Mouse (Mus musculus) hindbrain, postnatal 0 days (tissue): ENCODE measurements around the gene Cds2. TPM values are rescaled to one million over a fixed set of nuclear protein-coding genes. Genes with fewer than 3 reads are reported as not detected.

ENCODE experiments used
- ATAC-seq: fragments of 200-750 bp; cut with Nextera tagmentation; 2 replicates; pipeline ENCODE4 v1.8.0; 2017; ENCODE audit warnings: mild to moderate bottlenecking, moderate TSS enrichment, moderate library complexity
- DNase-seq: peaks from one replicate; pipeline ENCODE4 v3.0.0-alpha.2; 2015; ENCODE audit warnings: low spot score
- H3K27ac ChIP-seq: fragments of 300-500 bp; sonication (generic); 2 replicates; pipeline ENCODE4 v1.5.1; 2014; ENCODE audit warnings: mild to moderate bottlenecking
- H3K27me3 ChIP-seq: fragments of 300-500 bp; sonication (generic); 2 replicates; pipeline ENCODE4 v1.6.1; 2014; ENCODE audit warnings: low read length, mixed read lengths; ENCODE audit not compliant: insufficient read depth
- H3K36me3 ChIP-seq: fragments of 300-500 bp; sonication (generic); 2 replicates; pipeline ENCODE4 v1.6.1; 2014; ENCODE audit warnings: low read length, mixed read lengths; ENCODE audit not compliant: insufficient read depth
- H3K4me1 ChIP-seq: fragments of 300-500 bp; sonication (generic); 2 replicates; pipeline ENCODE4 v1.6.1; 2014; ENCODE audit warnings: antibody characterized with exemption, low read length, mixed read lengths; ENCODE audit not compliant: insufficient read depth
- H3K4me2 ChIP-seq: fragments of 300-500 bp; sonication (generic); 2 replicates; pipeline ENCODE4 v1.6.1; 2014; ENCODE audit warnings: low read depth, mild to moderate bottlenecking, low read length, moderate library complexity, mixed read lengths
- H3K4me3 ChIP-seq: fragments of 300-500 bp; sonication (generic); 2 replicates; pipeline ENCODE4 v1.5.1; 2014; ENCODE audit warnings: low read length
- H3K9ac ChIP-seq: fragments of 300-500 bp; sonication (generic); replicated peaks from 2 replicates; pipeline ENCODE4 v1.6.1; 2014; ENCODE audit warnings: mild to moderate bottlenecking, low read length, moderate library complexity, mixed read lengths
- H3K9me3 ChIP-seq: fragments of 300-500 bp; sonication (generic); 2 replicates; pipeline ENCODE4 v1.6.1; 2016; ENCODE audit warnings: low read length, mixed read lengths
- CTCF ChIP-seq: IDR thresholded peaks from 2 replicates; pipeline ENCODE4 v1.5.1; 2016; ENCODE audit warnings: antibody characterized with exemption, control low read depth, low read depth
- WGBS: fragments of 180-500 bp; shearing (Covaris S2); extraction: QIAGEN DNeasy Blood & Tissue Kit; methylation state at CpG from one replicate; pipeline ENCODE4 v1.1.7; 2014; 5-methylcytosine and 5-hydroxymethylcytosine counted together
- polyA plus RNA-seq: library from polyadenylated mRNA; unstranded; fragments of >200 nt; fragmentation: Nextera tagmentation; extraction: Ambion mirVana; gene quantifications from 2 replicates; pipeline ENCODE4 v1.2.1, GENCODE M21; 2015
- total RNA-seq: library from RNA; depleted of rRNA; stranded (reverse); fragments of >200 nt; gene quantifications from 2 replicates; pipeline ENCODE4 v1.2.3, GENCODE M21; 2014; rRNA removed

Gene Cds2
- 134 and 143 TPM in 2 replicates for total RNA-seq
- 38.7 and 39.2 TPM in 2 replicates for polyA plus RNA-seq

- ATAC-seq: peak; percentile 100
- peak; percentile 90 for TF ChIP-seq CTCF
Observed at GRCm38 (mm10) chr2:132262879-132263398, at the start of gene Cds2. TSS of gene Cds2 (plus strand) at chr2:132263148.

GRCm38 (mm10) chr2:132221611-132222073, 41.3 kb upstream of the Cds2 start:
- no peaks in the 10 kb centered on the region for H3K4me1 ChIP-seq
- no peak overlapping the region for H3K4me2 ChIP-seq
- no peak for ATAC-seq
- DNase-seq: no peak
- no peak overlapping the region for H3K27ac ChIP-seq
- H3K9ac ChIP-seq: no peak overlapping the region
- no peak overlapping the region for H3K4me3 ChIP-seq
- 71% methylated on average over 11 of the region's 11 CpGs for WGBS
- H3K36me3 ChIP-seq: no peaks in the 10 kb centered on the region
- no peaks in the 10 kb centered on the region for H3K9me3 ChIP-seq
- no peaks in the 10 kb centered on the region for H3K27me3 ChIP-seq
- TF ChIP-seq CTCF: no peak

More at GRCm38 (mm10) chr2:132262879-132263398, at the start of gene Cds2:
- H3K9me3 ChIP-seq: no peaks in the 10 kb centered on the region
- DNase-seq: peak; percentile 100
- H3K27me3 ChIP-seq: no peaks in the 10 kb centered on the region
- H3K4me2 ChIP-seq: peak within 1 kb of the TSS; percentile 63
- no peaks in the 10 kb centered on the region for H3K4me1 ChIP-seq
- peak within 1 kb of the TSS; percentile 97 for H3K4me3 ChIP-seq
- no peaks in the 10 kb centered on the region for H3K36me3 ChIP-seq
- peak within 1 kb of the TSS; percentile 93 for H3K27ac ChIP-seq
- H3K9ac ChIP-seq: peak within 1 kb of the TSS; percentile 96
- under 1% methylated on average over 40 of the region's 49 CpGs for WGBS

GRCm38 (mm10) chr2:132224359-132224758, 38.6 kb upstream of the Cds2 start:
- H3K4me3 ChIP-seq: no peak overlapping the region
- H3K27ac ChIP-seq: no peak overlapping the region
- no peaks in the 10 kb centered on the region for H3K36me3 ChIP-seq
- DNase-seq (no peak), ATAC-seq (no peak)
- no peak overlapping the region for H3K9ac ChIP-seq
- no peaks in the 10 kb centered on the region for H3K27me3 ChIP-seq
- H3K4me2 ChIP-seq: no peak overlapping the region
- H3K4me1 ChIP-seq: no peaks in the 10 kb centered on the region
- TF ChIP-seq CTCF: no peak
- H3K9me3 ChIP-seq: no peaks in the 10 kb centered on the region
- 83% methylated on average over 4 of the region's 4 CpGs for WGBS

GRCm38 (mm10) chr2:132232413-132232945, 30.5 kb upstream of the Cds2 start:
- no peak overlapping the region for H3K4me3 ChIP-seq
- no peaks in the 10 kb centered on the region for H3K27me3 ChIP-seq
- no peak overlapping the region for H3K9ac ChIP-seq
- H3K4me1 ChIP-seq: no peaks in the 10 kb centered on the region
- no peak overlapping the region for H3K4me2 ChIP-seq
- WGBS: 59% methylated on average over 3 of the region's 3 CpGs
- no peaks in the 10 kb centered on the region for H3K9me3 ChIP-seq
- H3K36me3 ChIP-seq: no peaks in the 10 kb centered on the region
- DNase-seq (no peak), ATAC-seq (no peak)
- H3K27ac ChIP-seq: no peak overlapping the region
- TF ChIP-seq CTCF: no peak

- Histone ChIP-seq H3K27me3 (no peaks in the 10 kb centered on the region), H3K9me3 (no peaks in the 10 kb centered on the region), H3K27ac (no peak overlapping the region), H3K4me3 (no peak overlapping the region), H3K36me3 (no peaks in the 10 kb centered on the region), H3K9ac (no peak overlapping the region), H3K4me1 (no peaks in the 10 kb centered on the region), H3K4me2 (no peak overlapping the region)
- no peak for ATAC-seq
- no peak for TF ChIP-seq CTCF
- 71% methylated on average over 16 of the region's 16 CpGs for WGBS
- DNase-seq: no peak
Observed at GRCm38 (mm10) chr2:132233985-132234765, 28.8 kb upstream of the Cds2 start.

- H3K27me3 ChIP-seq: no peaks in the 10 kb centered on the region
- ATAC-seq: no peak
- H3K27ac ChIP-seq: no peak overlapping the region
- no peak overlapping the region for H3K4me3 ChIP-seq
- H3K4me2 ChIP-seq: no peak overlapping the region
- H3K9me3 ChIP-seq: no peaks in the 10 kb centered on the region
- H3K9ac ChIP-seq: no peak overlapping the region
- H3K4me1 ChIP-seq: no peaks in the 10 kb centered on the region
- 60% methylated on average over 2 of the region's 2 CpGs for WGBS
- no peak for TF ChIP-seq CTCF
- no peaks in the 10 kb centered on the region for H3K36me3 ChIP-seq
- DNase-seq: no peak
Observed at GRCm38 (mm10) chr2:132235291-132235690, 27.7 kb upstream of the Cds2 start.
